In the genomic region with DNA sequence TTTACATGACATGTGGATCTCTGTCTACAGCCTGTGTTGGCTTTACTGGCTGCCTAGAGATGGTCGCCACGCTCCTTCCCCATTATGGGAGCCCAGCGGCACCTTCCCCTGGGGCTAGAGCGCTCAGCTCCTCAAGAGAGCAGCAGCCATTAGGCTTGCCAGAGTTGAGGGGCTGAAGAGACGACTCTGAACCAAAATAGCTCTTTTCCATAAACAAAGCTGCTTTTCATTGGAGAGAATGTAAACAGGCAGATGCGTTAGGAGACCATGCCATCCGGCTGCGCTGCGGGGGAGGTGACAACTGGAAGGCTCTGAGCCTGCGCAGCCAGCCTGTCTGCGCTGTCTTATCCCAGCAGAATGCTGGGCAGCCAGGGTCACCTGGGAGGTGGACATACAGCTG, we compare ENCODE assay signal across 14 mouse cellular contexts. TPM values are rescaled to one million over a fixed set of nuclear protein-coding genes. Genes with fewer than 3 reads are reported as not detected.
DNase-seq lines count a peak whose midpoint lies in the region; ATAC-seq lines count a peak whose summit lies in the region.
"Had no signal": no experiment of that assay in that cellular context is flagged by ENCODE, and none has a peak within 500 bp of the region (broad histone marks: within the 10 kb centered on the region; RNA-seq: fewer than 3 reads in every experiment).

No protein-coding gene starts in this region.

- no peak overlapping the region for H3K4me3 ChIP-seq in lung, embryonic 15.5 days
- H3K4me3 ChIP-seq in intestine, embryonic 15.5 days (replicated peaks), result no peak overlapping the region
- no peak overlapping the region for H3K4me3 ChIP-seq in stomach, embryonic 14.5 days (ENCODE audit: low read depth, low read length)
- H3K4me3 ChIP-seq: liver, embryonic 13.5 days had no signal

- no peaks in the 10 kb centered on the region for H3K9me3 ChIP-seq in lung, embryonic 15.5 days
- H3K9me3 ChIP-seq in intestine, embryonic 15.5 days, result no peaks in the 10 kb centered on the region
- no peaks in the 10 kb centered on the region for H3K9me3 ChIP-seq in stomach, embryonic 14.5 days (ENCODE audit: control insufficient read depth, low read depth, low read length)
- H3K9me3 ChIP-seq: liver, embryonic 13.5 days had no signal

- H3K27ac ChIP-seq in lung, embryonic 15.5 days, result peak overlapping the region; percentile 72
- H3K27ac ChIP-seq in intestine, embryonic 15.5 days, result 0 out of 2 replicates have a peak overlapping the region, but pooled peaks have one; percentile 10
- H3K27ac ChIP-seq in stomach, embryonic 14.5 days (ENCODE audit: low read length), result 0 out of 2 replicates have a peak overlapping the region, but pooled peaks have one; percentile 21
- H3K27ac ChIP-seq: liver, embryonic 13.5 days had no signal

- DNase-seq in lung, postnatal 25 days (ENCODE audit: low spot score), result no peak
- peak; percentile 20 to 22 for DNase-seq in layer of hippocampus, postnatal 36 days
- no peak for DNase-seq in spleen, postnatal 10 days (ENCODE audit: low spot score in 2 of 2)
- DNase-seq in kidney, postnatal 10 days, result no peak
- DNase-seq: cerebellum, adult 11 months; gastrocnemius, postnatal 10 days; heart, postnatal 10 days; liver, embryonic 13.5 days; thymus, postnatal 14 days had no signal

- H3K36me3 ChIP-seq in lung, embryonic 15.5 days, result no peaks in the 10 kb centered on the region
- H3K36me3 ChIP-seq in intestine, embryonic 15.5 days, result no peaks in the 10 kb centered on the region
- no peaks in the 10 kb centered on the region for H3K36me3 ChIP-seq in stomach, embryonic 14.5 days (ENCODE audit: control insufficient read depth, insufficient read depth, low read length)
- H3K36me3 ChIP-seq: liver, embryonic 13.5 days had no signal

- no peak overlapping the region for H3K9ac ChIP-seq in lung, embryonic 15.5 days
- H3K9ac ChIP-seq in intestine, embryonic 15.5 days, result no peak overlapping the region
- no peak overlapping the region for H3K9ac ChIP-seq in stomach, embryonic 14.5 days (replicated peaks; ENCODE audit: low read depth, low read length)
- H3K9ac ChIP-seq: liver, embryonic 13.5 days had no signal

- peak overlapping the region; percentile 30; the same call in 1 of the 2 replicates for H3K4me2 ChIP-seq in lung, embryonic 15.5 days
- peak overlapping the region; percentile 3; the same call in 1 of the 2 replicates for H3K4me2 ChIP-seq in intestine, embryonic 15.5 days (replicated peaks)
- no peak overlapping the region for H3K4me2 ChIP-seq in stomach, embryonic 14.5 days (replicated peaks; ENCODE audit: low read depth, low read length)
- H3K4me2 ChIP-seq: liver, embryonic 13.5 days had no signal

- H3K4me1 ChIP-seq in lung, embryonic 15.5 days, result peaks cover 16% of the 10 kb centered on the region
- peaks cover 14% of the 10 kb centered on the region; the same call in 1 of the 2 replicates for H3K4me1 ChIP-seq in intestine, embryonic 15.5 days (replicated peaks)
- 0 out of 2 replicates have a peak, but pooled peaks cover 4% of the 10 kb centered on the region for H3K4me1 ChIP-seq in stomach, embryonic 14.5 days (ENCODE audit: control insufficient read depth, insufficient read depth, low read length)
- H3K4me1 ChIP-seq: liver, embryonic 13.5 days had no signal

- peak; percentile 60 for ATAC-seq in lung, embryonic 15.5 days (ENCODE audit: borderline replicate concordance, extremely low read depth, low FRiP score, low TSS enrichment)
- peak; percentile 55 for ATAC-seq in intestine, embryonic 15.5 days
- ATAC-seq in stomach, embryonic 14.5 days (ENCODE audit: insufficient number of reproducible peaks, insufficient read depth, low FRiP score, low read depth), result no peak

- whole genome bisulfite sequencing in lung, embryonic 15.5 days, result 34% methylated on average over 11 of the region's 11 CpGs
- 46% methylated on average over 11 of the region's 11 CpGs for WGBS in intestine, embryonic 15.5 days
- 33% methylated on average over 11 of the region's 11 CpGs for WGBS in stomach, embryonic 14.5 days

- H3K27me3 ChIP-seq in lung, embryonic 15.5 days, result no peaks in the 10 kb centered on the region; the same call in 1 of the 2 replicates
- H3K27me3 ChIP-seq in intestine, embryonic 15.5 days (replicated peaks), result no peaks in the 10 kb centered on the region
- no peaks in the 10 kb centered on the region for H3K27me3 ChIP-seq in stomach, embryonic 14.5 days (ENCODE audit: control insufficient read depth, insufficient read depth, low read length)
- H3K27me3 ChIP-seq: liver, embryonic 13.5 days had no signal

RNA-seq across cellular contexts. Expression of a gene that starts 55.1 kb away (rescaled TPM):
- polyA plus RNA-seq in lung, embryonic 15.5 days (2015; fragmentation: Nextera tagmentation; extraction: Ambion mirVana), result 1.3 TPM in 1 of 2 replicates, not detected in the other
- polyA plus RNA-seq in intestine, embryonic 15.5 days (2015; fragmentation: Nextera tagmentation; extraction: Ambion mirVana), result not detected in 2 replicates
- not detected for total RNA-seq in layer of hippocampus, postnatal 36 days (2021)
- not detected in 2 replicates for polyA plus RNA-seq in stomach, embryonic 14.5 days (2014; fragmentation: Nextera tagmentation; extraction: Ambion mirVana)
- total RNA-seq: heart, postnatal 10 days; monocyte, adult 5-6 weeks had no signal
- polyA plus RNA-seq: kidney, embryonic 16.5 days; liver, embryonic 13.5 days had no signal

Comparison
In these comparisons a context has a peak if more than half of its experiments do, and no peak if none do; other contexts are left out.
1. H3K27ac ChIP-seq: peak in every context shown above with its lines; median percentile 72 in lung, embryonic 15.5 days; 21 in stomach, embryonic 14.5 days; 10 in intestine, embryonic 15.5 days.
2. DNase-seq: peak in layer of hippocampus, postnatal 36 days (2 of 2); none in lung, postnatal 25 days (single experiment), spleen, postnatal 10 days (0 of 2) and kidney, postnatal 10 days (single experiment).